Mouse (Mus musculus) embryonic stem cell, embryonic (primary cell): ENCODE measurements at regions not wholly inside any gene's neighbourhood (a gene's known extent, or its start where the extent isn't known, plus 50 kb on each side); places are given as distances from the start of the nearest gene placed in this dataset.

ENCODE experiments used
- CTCF ChIA-PET, 4 experiments: fragments of 300-600 bp in 2 of 4; fragments of 350-600 bp in 2 of 4; sonication (Branson Sonifier 250); formaldehyde crosslinking; loops; one replicate each; lab custom pipeline; 2022; ENCODE audit warnings: inconsistent platforms in 2 of 4; lab: Charles Lee
- POLR2A ChIA-PET, 4 experiments: fragments of 300-600 bp in 2 of 4; fragments of 350-600 bp in 2 of 4; sonication (Branson Sonifier 250); formaldehyde crosslinking; loops; one replicate each; lab custom pipeline; 2022; ENCODE audit warnings: antibody characterized with exemption in 4 of 4, inconsistent platforms in 1 of 4; lab: Charles Lee

DNA sequence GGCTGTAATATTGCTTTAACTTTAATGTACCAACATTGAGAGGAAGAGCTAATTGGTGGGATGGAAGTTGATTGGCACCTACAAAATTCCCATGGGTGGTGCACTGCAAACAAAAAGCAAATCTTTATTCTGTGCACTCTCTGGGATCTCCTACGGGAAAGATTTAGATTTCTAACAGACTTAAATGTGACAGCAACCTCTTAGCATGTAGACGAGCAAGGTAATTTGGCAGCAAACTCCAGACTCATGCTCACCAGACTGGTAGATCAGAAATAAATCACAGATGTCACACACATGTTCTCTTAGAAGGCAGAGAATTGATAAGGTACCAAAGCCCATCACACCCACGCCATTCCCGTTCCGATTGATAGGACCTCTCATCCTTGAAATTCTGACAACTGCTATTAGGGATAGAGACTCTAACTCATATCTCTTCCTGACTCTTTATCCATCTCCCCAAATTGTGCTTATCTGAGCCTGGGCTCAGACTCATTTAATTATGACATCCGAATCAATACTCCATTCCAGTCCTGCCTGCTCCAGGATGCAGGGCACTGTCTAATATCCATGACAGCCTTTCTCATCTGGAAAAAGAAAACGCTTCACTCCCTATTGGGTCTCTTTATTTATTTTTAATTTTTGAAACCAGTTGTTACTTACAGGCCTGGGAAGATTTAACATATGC lies 356.9 kb upstream of the Sash1 start:
- ChIA-PET POLR2A (no interaction called here), CTCF (no interaction called here)

DNA sequence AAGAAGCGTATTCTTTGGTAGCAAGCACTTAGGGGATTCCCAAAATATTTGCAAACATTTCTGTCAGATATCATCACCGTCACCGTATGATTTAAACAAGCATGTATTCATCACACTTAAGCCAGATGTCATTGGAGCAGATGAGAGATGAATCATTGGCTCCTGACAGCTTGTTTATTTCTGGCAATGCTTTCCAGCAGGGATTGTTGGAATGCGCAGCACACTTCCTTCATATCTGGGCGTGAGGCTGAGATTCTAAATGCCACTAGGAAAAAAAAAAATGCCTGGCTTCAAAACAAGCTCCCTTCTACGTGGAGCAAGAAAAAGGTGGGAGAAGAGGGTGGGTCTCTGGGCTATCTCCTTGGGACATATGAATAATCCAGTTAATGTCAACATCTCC lies 354.1 kb upstream of the Sash1 start:
- CTCF ChIA-PET, result no interaction called here
- POLR2A ChIA-PET, result no interaction called here

DNA sequence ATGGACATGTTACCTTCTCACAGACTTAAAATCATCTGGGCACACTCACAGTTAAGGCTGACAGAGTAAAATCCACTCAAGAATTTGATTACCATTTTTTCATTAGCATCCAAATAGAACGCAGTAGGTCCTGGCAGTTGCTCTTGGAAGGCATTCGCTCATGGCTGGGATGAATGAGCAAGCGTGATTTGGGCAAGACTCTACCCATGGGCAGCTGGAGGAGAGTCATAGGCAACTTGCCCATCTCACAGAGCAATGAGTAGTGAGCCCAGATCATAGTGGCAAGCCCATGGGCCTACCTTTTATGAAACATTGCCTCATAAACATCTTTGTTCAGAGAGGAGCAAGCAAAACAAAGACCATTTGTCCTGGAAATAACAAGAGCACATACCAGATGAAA lies 345.9 kb upstream of the Sash1 start:
- ChIA-PET POLR2A (no interaction called here), CTCF (no interaction called here)

DNA sequence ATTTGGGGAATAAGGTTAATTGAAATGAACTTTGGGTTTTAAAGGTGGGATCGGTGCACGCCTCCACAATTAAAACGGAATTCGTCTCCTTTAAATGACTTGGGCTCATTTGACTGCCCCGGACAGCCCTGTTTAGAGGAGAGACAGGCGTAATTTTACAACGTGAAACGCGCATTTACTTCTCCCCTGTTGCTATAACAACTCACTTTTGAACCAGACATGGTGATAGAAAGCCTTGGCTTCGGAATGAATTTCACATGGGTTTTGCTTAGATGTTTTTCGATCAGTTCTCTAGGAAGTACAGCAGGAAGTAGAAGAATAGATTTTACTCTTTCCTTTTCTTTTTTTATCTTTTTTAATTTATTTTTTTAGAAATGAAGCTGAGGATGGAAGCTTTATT lies 343.2 kb upstream of the Sash1 start:
- ChIA-PET POLR2A (no interaction called here), CTCF (no interaction called here)

DNA sequence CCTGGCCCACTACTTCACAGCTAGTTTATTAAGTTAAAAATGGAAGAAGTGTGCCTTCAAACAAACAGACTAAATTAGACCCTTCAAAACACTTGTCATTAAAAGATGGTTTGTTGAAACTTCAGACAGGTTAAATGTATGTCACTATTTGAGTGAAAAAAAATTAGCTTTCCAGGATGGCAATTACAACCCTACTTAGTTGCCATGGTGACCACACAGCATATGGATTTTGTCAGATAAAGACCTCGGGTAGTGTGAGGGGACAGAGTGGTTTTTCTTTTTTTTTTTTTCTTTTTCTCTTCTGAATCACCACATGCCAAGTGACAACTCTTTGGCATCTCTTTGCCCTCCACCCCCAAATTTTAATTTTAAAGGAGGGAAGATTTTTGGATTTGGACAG lies 341.5 kb upstream of the Sash1 start:
- ChIA-PET CTCF (no interaction called here), POLR2A (interaction anchor here in 1 of 4 experiments (0.8 kb wide), 1 partner anchor 21 kb away, joined by 3 read pairs; no protein-coding TSS in a partner anchor)

DNA sequence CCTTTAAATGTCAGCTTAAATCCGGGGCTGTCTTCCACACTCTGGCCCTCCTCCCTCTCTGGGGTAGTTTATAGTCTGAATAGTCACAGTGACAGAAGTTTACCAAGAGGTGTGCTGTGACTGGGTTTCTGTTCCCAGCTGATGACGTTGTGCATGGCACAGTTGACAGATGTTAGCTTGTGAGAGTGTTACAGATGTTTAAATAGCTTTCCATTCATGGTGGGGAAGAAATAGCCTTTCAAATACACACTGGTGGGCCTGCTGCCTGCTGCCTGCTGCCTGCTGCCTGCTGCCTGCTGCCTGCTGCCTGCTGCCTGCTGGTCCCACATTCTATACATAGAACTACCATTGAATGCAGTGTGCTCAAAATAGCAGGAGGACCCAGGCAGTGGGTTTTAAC lies 324.8 kb upstream of the Sash1 start:
- CTCF ChIA-PET, result no interaction called here
- POLR2A ChIA-PET, result interaction anchor here in 1 of 4 experiments (0.6 kb wide), 1 partner anchor 468 kb away, joined by 4 read pairs; no protein-coding TSS in a partner anchor

DNA sequence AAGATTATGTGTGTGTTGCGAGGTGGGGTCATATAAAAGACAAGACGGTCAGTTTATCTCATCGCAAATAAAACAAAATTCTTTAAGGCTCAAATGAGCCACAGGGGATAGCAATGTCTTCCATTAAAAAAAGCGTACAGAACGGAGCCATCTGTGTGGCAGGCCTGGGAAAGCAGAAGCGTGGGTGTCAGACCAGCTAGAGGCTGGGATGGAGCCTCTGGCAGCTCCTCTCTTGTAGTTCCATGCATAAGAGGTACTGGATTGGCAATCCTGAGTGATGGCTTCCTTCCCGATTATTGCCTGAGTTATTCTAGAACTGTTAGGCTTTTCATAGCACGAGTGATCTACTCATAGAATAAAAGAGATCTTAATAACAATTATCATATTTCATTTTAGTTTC lies 318.2 kb upstream of the Sash1 start:
- POLR2A ChIA-PET, result no interaction called here
- CTCF ChIA-PET, result no interaction called here

DNA sequence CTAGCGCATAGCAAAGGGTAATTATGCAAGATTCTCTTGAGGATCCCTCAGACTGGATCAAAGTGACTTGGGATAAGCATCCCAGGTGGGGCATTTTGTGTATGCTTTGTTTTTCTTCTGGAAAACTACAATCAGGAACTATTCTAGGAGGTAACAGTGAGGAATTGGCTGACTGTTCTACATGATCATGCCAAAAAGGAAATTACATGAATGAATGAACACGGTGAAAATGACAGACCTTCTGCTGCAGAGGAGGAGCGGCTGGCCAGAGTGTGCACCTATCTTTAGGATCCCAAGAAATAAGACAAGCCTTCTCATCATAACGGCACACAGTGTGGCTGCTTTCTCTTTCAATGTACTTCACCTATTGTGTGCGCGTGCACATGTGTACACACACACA lies 317.5 kb upstream of the Sash1 start:
- ChIA-PET POLR2A (no interaction called here), CTCF (no interaction called here)

DNA sequence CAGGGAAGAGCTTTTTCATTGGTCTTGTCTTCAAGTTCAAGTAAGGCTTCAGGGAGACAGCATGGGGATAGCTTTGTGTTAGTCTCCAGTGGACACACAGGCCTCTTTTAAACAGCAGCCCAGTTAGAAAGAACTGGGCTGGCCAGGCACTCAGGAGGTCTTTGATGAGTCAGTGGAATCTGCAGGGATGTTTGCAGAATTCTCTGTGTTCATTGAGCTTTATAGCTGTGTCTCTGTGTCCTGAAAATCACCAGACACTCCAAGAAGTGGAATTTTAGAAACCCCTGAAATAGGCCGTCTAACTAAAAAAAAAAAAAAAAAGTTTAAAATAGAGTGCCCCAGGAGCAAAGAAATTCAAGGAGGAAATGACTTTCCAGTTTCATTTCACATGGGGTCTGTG lies 317.1 kb upstream of the Sash1 start:
- ChIA-PET POLR2A (no interaction called here), CTCF (no interaction called here)

DNA sequence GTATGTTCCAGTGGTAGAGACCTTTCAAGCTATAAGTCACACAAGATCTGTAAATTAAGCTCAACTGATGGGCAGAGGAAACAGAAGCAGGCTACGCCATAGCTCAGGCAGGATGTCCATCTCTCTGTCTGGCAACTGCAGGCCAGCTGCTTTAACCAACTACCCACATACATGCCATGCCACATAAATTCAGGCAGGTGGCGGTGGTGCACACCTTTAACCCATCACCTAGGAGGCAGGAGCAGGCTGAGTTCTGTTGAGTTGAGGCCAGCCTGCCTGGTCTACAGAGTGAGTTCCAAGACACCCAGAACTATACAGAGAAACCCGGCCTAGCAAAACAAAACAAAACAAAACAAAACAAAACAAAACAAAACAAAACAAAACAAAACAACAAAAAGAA lies 289.1 kb upstream of the Sash1 start:
- POLR2A ChIA-PET, result interaction anchor here in 1 of 4 experiments (0.6 kb wide), 2 partner anchors 20 to 23 kb away, joined by 3 to 6 read pairs; no protein-coding TSS in a partner anchor
- CTCF ChIA-PET, result interaction anchor here in 3 of 4 experiments (0.6 to 1.2 kb wide), 5 partner anchors 89 to 503 kb away, joined by 3 to 7 read pairs (median 4); no protein-coding TSS in a partner anchor

DNA sequence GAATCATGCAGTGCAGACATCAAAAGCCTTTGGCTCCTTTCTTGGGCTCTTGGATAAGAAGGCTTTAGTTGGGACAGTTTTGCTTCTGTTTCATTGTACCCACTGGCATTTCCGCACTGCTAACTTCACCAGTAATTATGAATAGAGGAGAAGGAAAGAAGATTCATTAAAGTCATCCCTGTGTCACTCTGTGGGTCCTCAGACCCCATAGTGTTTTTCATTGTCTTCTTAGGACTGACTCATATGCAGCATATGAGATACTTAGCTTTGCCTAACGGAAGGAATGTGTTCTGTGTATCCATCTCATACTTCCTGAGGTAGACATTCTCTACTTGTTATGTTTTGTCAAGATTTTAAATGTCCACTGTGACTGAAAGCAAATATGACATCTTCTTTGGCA lies 287.6 kb upstream of the Sash1 start:
- POLR2A ChIA-PET, result no interaction called here
- CTCF ChIA-PET, result no interaction called here

DNA sequence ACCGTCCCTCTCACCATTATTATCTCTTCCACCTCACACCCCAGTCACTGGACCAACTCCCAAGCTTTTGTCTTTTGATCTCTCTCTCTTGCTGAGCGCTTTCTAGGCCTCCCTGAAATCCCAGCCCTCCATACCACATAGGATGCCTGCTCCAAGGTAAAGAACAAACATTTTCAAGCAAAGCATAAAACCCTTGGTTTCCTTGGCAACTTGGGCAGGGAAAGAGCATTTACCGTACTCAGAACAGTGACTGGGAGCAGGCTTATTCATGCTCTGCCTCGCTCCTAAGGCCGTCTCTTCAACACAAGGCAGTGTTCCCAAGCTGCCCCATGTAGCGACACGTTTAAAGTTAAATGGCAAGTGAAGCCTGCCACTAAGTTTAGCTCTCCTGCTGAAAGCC lies 282.9 kb upstream of the Sash1 start:
- ChIA-PET CTCF (no interaction called here), POLR2A (no interaction called here)

DNA sequence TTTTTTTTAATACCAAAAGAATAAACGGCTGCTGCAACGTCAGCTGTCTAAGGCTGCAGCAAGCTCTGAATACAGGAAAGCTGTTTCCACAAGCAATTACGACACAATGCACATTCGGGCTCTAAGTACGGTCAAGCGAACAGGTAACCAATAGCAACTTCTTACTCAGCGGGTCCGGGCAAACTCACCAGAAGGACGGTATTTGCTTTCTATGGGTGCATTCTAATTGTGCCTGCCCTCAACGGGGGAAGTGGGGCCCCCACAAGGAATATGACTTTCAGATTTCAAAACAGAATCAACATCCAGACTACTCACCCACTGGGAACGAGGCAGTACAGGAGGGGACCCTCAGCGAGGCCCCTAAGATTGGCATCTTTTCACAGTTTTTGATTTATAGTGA lies 280.1 kb upstream of the Sash1 start:
- CTCF ChIA-PET, result no interaction called here
- POLR2A ChIA-PET, result no interaction called here

DNA sequence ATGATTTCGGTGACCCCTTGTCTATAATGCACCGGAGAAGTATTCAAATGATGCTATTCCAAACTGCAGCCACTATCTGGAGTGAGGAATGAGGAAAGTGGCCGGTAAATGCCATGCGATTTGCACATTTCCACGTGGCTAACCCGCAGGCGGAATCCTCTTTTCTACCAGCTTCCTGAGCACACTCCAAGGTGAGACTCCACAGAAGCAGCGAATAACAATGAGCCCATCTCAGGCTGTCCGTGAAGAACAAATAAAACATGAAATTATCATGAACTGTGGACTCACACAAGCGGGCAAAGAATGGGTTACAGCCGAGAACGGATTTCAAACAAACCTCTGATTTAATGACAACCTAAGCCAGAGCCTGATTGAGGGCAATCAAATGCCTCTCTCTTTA lies 279.7 kb upstream of the Sash1 start:
- ChIA-PET CTCF (no interaction called here), POLR2A (no interaction called here)

DNA sequence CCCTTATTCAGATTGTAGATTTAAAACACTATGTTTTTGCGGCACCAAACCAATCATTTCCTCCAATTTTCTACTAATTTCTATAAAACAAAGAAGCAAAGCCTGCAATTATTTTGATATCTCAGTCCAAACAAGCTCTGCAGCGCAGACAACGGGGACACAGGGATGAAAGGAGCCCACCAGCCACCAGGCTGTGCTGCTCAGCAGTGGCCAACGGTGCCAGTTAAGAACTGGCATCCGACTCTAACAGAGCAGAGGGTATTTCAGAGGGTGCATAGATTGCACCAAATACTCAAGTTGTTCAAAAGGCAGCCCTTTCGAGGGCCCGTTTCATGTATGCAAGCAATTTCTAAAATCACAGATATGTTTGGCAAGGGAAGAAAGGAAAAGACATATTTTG lies 278.5 kb upstream of the Sash1 start:
- ChIA-PET POLR2A (no interaction called here), CTCF (no interaction called here)

DNA sequence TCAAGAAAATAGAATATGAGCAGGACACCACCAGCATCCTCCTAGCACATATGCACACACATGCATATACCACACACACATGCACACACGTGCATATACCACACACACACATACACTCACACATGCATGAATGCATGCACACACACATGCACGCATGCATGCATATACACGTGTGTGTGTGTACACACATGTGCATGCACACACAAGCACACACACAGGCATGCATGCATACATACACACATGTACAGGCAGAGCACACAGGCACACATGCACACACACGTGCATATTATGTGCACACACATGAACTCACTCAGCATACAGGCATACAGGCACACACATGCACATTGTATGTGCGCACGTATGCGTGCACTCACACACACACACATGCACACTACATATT lies 275.7 kb upstream of the Sash1 start:
- ChIA-PET POLR2A (interaction anchor here in 1 of 4 experiments (0.6 kb wide), 1 partner anchor 1554 kb away, joined by 4 read pairs; no protein-coding TSS in a partner anchor), CTCF (no interaction called here)

DNA sequence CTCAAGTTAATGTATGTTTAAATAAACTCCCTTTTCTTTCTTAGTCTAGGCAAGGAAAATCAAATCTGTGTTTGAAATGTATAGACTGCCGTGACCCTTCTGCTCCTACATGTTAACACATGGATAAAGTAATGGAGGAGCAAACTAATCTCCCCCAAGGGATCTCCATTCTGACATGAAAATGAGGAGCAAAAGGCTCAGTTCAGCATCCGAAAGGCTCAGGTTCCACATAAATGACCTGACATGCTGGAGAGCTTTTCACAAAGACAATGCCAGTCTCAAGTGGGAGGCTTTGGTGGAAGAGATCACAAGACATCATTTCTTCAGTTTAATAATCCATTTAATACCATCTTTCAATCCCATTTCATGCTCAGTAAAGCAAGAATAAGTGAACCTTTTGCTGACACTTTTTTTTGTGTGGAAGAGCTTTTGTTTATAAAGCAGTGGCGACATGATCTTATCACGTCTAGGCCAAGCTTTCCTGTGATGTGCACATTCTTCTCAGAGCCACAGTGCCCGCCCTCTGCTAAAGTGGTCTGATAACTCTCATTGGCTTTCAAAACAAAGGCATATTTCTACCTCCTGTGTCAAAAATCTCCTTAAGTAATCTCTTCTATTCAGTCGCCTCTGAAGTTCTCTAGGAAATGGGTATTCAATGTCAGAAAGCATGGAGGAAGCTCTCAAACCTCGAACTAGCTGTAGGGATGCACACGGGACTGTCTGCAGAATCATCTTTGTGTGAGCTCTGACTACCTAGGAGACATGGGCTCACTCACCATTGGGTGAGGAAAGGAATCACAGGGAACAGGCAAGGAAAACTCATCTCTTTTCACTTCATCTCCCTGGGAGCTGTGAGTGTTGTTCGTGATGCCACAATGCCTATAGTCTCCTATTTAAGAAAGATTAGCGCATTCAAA lies 271.7 kb upstream of the Sash1 start:
- ChIA-PET CTCF (no interaction called here), POLR2A (interaction anchor here in 1 of 4 experiments (1.0 kb wide), 1 partner anchor 205 kb away, joined by 3 read pairs; no protein-coding TSS in a partner anchor)

DNA sequence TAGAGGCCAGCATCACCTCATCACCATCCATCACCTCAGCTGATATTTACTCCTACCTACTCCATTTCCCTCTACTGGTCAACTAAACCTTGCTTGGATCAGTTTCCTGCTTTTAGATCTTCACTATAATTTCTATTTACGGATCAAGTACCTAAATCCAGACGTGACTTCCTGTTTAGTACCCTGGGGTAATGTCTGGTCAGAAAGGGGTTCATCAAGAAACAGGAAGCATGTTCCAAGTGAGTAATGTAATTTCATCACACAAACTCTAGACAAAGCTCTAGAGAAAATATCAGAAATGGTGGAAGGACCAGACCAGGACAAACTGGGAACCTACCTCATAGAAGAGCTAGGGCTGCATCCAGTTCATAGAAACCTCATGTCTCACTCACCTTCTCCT lies 250.2 kb upstream of the Sash1 start:
- ChIA-PET CTCF (no interaction called here), POLR2A (no interaction called here)

DNA sequence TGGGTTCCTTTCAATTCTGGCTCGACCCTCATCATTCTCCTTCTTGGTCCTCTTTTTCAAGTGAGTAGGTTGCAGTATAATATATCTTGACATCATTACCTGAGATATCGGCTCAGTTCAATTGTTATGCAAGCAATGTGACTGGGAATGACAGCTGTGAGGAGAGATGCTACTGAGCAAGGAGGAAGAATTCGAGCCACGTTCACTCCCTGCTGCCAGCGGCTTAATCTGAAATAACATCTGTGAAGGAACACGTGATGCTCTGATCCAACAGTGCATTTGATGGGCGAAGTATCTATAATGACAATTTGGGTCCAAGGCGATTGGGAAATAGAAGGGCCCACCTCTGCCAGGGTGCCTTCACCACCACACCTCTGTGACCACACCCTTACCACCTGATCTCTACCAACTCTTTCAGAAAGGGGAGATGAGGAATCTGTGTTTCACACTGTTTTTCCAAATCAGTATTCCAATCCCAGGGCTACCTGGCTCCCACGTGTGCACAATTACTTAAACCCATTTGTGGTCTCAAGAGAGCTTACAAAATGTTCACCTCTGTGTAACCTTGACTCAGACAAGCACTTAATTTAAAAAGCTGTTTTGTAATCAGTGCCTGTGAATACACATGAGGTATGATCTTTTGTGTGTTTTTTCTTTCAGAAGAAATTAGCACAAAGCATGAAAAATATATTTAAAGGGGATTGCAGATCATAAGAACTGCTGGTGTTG lies 248.6 kb upstream of the Sash1 start:
- ChIA-PET CTCF (interaction anchor here in 1 of 4 experiments (0.8 kb wide), 1 partner anchor 542 kb away, joined by 3 read pairs; no protein-coding TSS in a partner anchor), POLR2A (interaction anchor here in 1 of 4 experiments (0.5 kb wide), 1 partner anchor 1238 kb away, joined by 4 read pairs; no protein-coding TSS in a partner anchor)

DNA sequence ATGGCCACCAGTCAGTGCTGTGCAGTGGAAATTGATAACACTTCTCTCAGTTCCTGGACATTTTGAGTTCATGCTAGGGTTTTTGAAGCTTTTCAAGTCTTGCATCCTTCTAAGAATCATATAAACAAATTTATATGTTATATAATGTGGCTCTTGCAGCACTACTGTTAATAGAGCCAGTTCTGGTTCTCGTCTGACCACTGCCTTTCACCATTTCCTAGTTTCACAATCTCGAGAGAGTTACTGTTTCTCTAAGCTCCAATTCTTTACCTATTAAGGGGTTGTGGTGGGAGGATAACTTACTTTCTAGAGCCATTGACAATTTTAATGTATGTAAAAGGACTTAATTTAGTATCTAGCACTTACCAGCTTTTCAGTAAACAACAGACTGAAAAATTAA lies 244.2 kb upstream of the Sash1 start:
- ChIA-PET POLR2A (no interaction called here), CTCF (no interaction called here)
